Mouse (Mus musculus) heart, postnatal 36 days (tissue): ENCODE measurements at regions not wholly inside any gene's neighbourhood (a gene's known extent, or its start where the extent isn't known, plus 50 kb on each side); places are given as distances from the start of the nearest gene placed in this dataset.

Source experiments
- DNase-seq, 2 experiments: peaks; one replicate each; pipeline ENCODE4 v3.0.0; 2021 to 2022
- intact Hi-C: fragments of 180-260 bp; cut with DNase I; formaldehyde crosslinking; loops from one replicate; pipeline ENCODE4 v1.15.1; 2025

DNA sequence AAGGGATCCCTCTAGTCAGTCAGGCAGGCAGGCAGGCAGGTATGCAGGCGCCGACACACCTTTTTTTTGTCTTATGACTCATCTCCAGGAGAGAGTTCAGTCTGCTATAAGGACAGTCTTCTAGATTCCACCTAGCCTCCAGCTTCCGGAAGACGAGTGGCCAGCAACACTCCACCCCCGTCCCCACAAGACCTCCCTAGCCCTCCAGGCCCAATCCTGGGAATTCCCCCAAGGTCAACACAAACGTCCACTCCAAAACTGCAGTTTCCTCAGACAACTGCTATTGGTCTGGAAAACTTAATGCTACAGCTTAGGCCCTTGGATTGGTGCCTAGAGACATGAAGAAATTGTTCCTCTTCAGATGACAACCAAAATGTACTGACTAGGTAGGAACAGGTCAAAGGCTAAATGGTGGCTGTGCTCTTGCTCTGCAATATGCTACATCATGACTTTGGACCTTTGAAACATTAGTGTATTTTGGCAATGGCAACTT lies 233.3 kb upstream of the Ankrd55 start:
- intact Hi-C loops, result no loop called here
- DNase-seq, result no peak

DNA sequence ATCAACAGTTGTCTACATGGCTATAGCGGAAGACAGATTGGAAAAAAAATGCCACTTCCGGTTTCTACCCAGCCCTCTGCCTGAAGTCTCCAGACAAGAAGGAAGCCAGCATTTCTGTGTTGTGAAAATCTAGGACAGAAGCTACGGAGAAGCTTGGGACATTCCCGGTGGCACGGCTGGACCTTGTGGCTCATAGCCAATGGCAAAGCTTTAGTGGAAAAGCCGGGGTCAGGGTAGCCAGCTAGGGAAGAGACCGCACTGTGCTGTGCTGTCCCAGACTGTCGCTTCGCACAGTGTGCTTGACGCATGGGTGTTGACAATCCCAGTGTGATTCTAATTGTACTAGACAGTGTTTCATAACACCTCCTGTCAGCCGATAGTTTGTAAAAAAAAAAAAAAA lies 230.0 kb upstream of the Ankrd55 start:
- intact Hi-C loops, result no loop called here

DNA sequence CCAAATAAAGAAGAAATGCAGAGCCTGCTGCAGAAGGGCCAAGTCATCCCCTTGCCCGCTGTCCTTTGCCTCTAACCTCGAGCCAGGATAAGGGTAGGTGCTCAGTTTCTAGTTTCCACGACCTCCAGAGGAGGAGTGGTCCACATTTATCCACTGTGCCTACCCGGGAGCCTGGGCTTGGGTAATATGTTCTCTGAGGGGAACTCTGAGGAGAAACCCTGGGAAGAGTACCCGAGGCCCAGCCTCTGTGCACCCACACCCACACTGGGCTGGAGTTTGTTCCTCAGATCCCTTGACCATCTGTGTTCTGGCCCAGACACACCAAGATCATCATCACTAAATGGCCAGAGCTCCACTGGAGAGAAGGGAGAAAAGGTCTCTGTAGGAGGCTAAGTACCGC lies 229.5 kb upstream of the Ankrd55 start:
- no peak for DNase-seq
- intact Hi-C loops, result no loop called here

More for the DNA sequence above, 230.0 kb upstream of the Ankrd55 start:
- no peak for DNase-seq

DNA sequence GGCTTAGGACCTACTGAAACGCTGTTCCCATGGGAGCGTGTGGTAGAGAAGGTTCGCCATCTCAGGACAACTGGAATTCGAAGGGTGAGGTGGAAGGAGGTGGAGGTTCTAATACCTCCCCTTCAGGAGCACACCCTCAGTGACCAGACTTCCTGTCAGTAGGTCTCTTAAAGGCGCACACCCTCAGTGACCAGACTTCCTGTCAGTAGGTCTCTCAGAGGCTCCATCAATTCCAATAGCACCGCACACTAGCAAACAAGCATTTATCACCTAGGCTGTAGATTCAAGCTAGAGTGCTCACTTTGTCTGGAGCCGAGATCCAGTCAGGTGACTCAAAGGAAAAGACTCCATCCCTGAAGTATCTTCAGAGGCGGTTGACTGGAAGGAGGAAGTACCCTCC lies 226.2 kb upstream of the Ankrd55 start:
- intact Hi-C loops, result no loop called here
- no peak for DNase-seq

DNA sequence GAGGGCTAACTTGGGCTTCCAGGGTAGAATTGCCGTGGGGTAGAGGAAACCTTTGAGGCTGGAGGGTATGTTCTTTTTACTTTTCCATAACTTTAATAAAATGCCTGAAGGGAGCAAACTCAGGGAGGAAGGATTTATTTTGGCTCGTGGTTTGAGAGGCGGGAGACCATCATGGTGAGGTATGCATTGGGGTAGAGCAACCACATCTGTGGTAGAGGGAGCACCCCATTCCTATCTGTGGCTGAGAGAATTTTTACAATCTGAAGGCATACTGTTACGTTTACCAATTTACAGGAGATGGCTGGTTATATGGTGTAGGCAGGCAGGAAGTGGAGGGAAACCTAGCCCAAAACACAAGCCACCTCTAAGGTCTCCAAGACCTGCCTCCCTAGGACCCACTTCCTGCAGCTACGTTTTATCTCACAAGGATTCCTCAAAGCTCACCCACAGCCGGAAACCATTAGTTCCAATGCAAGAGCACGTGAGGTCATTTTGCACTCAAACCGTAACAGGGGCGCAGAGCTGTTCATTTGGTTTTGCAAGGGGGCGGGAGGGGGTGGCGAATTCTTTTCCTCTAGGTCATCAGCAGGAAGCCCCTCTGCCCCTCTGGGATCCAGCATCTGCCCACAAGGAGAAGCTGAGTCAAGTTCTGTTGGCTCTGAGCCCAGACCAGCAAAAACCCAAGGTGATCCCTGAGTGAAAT lies 224.7 kb upstream of the Ankrd55 start:
- intact Hi-C loops, result no loop called here
- no peak for DNase-seq

DNA sequence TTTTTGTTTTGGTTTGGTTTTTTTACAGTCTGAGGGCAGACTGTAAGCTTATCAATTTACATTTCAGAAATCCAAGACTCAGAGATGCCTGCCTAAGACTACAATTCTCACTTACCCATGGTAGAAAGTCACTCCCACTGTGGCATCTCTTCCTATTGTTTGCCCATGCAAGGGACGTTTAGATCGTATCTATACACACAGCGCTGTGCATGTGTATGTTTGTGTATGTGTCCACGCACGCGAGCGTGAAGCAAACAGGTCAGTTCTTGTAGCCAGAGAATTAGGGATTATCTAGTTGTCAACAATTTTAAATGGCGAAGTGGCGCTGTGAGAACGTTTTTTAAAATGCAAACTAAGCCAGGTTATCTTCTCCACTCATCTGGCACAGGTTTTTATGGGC lies 223.6 kb upstream of the Ankrd55 start:
- intact Hi-C loops, result no loop called here
- DNase-seq, result no peak

DNA sequence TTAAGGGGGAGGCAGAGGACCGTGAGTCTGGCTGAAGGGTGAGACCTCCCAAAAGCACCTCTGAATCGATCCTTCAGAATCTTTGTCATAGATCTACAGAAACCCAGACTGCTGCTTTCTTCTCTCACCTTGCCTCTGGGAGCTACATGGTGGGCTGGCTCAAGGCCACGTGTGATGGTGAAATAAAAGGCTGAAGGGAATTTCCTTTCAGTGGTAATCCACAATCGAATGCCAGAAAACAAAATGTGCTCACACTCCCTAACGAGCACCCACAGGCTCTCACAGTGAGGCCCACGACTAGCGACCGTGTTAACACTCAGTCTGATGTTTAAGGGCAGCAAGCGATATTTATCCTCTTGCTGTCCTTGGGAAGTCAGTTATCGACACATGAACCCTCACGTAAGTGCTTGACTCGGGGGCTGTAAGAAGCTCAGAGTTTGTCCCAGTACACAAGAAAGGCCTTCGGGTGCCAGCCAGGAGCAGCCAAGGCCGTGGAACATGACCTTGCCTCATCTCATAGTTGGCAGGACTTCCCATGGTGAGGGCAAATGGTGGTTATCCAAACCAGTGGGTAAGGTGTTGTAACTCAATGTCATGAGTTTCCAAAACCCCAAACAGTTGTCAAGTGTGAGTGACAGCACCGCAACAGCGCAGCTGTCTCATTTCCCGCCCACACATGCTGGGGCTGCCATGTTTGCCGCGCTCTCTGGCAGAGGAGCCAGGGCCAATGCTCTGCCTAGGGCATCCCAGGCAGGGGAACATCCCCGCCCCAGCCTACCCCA lies 221.0 kb upstream of the Ankrd55 start:
- no peak for DNase-seq

DNA sequence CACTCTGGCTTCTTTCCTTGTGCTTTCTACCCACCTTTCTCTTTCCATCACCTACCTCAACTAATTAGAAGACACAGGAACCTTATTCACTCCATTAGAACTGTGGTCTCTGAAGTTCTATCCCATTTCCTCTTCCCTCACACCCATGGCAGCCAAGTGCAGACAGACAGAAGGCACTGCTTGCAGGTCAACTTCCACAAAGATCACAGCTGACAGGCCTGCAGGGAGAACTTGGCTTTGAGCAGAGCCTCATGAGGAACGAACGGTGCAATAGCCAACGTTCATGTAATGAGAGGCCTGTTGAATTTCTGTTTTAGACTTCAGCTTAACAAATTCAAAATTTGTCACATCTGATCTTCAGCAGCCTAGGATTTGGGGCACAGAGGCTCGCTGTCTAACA lies 217.5 kb upstream of the Ankrd55 start:
- intact Hi-C loops, result no loop called here
- DNase-seq, result no peak

More for the DNA sequence above, 221.0 kb upstream of the Ankrd55 start:
- intact Hi-C loops, result no loop called here

DNA sequence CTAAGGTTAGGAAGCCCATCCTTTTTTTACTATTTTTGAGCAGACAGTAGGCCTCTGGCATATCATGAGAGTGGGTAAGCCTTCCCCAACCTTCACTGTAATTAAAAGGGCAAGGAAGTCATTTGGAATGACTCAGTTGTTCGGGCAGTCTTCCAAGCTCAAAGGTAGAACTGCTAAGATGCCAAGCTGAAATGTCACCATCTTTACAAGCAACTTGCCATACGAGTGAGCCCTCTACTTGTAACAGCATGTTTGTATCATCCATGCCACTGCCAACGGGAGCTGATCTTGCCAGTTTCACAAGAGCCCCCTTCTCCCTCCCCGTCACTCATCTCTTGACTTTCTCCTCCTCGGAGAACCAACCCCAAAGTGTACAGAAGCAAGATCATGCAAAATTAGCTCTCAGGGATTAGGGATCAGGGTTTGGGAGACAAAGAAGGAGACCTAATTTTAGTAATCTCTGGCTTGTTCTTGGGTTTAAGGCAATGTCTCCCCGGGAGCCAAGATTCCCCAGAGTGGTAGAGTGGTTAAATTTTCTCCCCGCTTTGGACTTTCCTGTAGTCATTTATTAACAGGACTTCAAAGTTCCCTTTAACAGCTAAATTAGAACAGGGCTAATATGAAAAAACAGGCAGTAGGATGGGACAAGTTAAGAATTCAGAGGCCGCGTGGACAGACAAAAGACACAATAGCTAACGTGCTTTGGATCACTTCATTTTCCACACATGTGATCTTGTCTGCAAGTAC lies 216.9 kb upstream of the Ankrd55 start:
- intact Hi-C loops, result no loop called here
- no peak for DNase-seq

DNA sequence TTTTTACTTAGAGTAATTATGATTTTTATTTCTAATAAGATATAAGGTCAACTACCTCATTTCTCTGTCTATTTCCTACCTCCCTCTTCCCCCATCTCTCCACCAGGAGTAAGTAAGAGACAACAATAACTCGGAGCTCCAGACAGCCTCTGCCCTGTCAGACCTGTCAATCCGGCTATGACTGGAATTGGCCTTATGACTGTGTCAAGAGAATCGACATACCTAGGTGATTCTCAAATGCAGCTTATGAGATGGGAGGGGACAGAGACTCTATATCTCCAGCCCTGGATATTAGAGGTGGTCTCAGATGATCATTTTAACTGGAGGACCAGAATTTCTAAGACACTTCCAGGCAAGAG lies 216.3 kb upstream of the Ankrd55 start:
- no peak for DNase-seq
- intact Hi-C loops, result no loop called here

DNA sequence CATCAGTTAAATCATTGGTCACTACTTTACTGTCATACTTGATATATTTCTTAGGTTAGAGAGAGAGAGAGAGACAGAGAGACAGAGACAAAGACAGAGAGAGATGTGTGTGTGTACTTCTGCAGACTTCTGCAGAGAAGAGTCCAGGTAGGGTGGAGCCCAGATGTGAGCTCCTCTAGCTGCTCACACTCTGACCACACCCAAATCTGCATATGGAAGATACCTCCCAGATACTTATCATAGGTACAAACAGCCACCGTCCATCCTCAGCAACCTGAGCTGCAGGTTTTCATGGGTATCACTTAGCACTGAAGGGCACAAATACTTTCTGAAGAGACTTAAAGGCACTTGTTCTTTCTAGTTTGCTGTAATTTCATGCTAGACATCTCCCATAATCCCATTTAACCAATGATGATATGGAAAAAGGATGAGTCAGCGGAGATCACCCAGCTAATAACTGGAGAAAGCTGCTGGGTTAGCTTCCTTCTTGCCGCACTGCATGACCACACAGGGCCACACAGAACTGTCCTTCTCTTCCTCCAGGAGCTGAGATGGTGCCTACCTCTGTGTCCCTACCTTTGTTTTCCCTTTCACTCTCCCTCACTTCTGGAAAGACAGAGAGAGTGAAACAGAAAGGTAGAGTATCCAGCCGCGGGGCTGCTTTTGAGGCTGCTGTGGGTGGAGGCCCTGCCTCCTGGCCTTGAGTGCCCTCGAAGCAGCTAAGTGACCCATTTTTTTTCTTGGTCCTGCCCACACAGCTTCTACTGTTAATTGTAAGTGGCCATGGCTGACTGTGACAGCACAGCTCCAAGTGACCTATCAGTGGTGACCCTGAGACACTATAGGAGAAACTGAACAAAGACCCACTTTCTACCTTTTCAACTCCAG lies 214.5 kb upstream of the Ankrd55 start:
- intact Hi-C loops, result no loop called here

DNA sequence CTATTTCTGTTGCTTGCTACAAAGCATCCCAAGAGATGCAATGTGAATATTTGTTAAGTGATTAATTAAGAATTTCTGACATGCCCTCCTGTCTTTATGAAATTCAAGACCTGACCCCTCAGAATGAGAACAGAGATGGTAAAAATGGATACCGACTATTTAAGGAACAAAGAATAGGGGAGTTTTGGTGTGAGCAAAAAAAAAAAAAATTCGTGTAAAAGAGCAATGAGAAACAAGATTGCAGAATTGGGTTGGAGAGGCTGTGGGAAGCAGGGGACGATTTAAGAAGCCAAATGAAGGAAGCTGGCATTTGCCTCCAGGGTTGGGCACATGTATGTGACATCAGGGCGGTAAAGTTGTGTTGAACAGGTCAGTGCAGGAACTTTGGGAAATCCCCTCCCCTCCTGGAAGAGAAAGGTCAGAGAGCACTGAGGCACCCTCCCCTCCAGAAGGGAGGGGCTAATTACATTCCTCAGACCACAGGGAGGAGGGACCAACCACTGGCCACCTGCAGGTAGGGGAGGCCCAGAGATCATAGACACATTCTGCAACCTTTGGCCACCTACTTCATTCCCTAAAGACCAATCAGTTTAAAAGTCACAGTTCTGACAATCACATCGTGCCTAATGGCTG lies 212.3 kb upstream of the Ankrd55 start:
- no peak for DNase-seq
- intact Hi-C loops, result no loop called here

More for the DNA sequence above, 214.5 kb upstream of the Ankrd55 start:
- DNase-seq, result no peak

DNA sequence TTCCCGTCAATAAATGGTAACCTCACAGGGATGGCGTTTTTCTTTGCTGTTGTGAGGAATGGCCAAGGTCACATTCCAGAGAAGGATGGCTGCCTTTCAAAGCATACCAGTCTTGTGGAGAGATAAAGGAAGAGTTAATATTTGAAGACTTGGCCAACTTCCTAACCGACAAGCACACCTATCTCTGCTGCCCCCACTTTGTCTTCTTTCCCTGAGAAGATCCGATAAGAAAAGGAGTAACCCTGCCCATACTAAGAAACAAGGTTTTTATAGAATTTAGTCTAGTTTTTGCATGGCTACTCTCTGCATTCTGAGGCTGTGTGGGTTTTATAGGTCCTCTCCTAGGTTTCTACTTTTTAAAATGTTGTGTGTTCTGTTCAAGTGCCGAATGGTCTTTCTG lies 210.2 kb upstream of the Ankrd55 start:
- intact Hi-C loops, result no loop called here

DNA sequence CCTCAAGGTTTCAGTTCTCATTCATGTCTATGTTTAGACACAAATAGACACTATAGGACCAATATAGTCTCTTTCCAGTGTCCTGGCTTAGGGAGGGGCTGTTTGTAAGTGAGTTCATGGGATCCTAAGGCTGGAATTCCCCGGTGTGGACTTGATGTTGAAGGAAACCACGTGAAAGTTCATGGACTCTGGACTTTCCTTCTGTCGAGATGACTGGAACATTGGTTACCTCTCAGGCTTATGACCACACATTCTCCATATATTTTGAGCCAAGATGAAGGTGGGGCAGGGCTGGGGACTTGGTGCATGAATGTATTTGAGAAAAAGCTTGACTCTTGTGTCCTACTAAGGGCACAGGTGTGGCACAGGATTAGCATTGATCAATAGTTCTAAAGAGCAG lies 206.3 kb upstream of the Ankrd55 start:
- intact Hi-C loops, result loop anchor here (2.0 to 5.0 kb wide), 3 partner anchors 79 to 295 kb away; partner anchors contain the start of gene Map3k1

More for the DNA sequence above, 210.2 kb upstream of the Ankrd55 start:
- DNase-seq, result no peak

DNA sequence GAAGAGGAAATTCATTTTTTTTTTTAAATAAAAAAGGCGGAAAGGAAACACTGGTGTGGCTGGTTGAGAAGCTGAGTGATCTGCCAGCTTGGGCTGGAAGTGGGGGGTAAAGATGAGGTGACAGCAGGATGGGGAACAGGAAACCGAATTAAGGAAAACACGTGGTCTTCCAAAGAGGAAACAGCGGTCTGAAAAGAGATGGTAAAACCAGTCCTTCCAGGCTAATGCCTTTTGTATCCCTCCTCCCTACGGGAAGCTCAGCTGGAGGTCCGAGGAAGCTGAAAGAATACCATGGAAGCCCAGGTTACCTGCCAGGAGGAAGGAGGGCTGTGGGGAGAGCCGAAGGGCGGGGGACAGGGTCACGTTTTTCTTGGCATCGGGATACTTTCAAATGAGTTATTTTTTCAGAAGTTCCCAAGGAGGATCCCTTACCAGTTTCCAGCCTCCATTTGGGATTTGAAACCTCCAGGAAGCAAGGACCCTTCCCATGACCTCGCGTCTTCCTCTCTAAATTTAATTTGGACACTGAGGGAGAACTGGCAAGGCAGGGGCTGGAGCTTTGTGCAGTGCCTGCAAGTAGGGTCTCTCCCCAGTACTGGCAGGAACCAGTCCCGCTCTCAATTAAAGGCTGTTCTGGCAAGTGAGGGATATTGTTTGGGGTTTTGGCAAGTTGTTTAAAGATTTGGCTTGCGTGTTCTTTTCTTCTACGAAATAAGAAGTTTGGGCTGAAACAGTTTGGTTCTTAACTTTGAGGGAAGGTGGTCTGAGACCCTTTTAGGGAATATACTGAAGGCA lies 203.6 kb upstream of the Ankrd55 start:
- DNase-seq, result peak; percentile 41 to 51
- intact Hi-C loops, result loop anchor here (2.0 to 5.0 kb wide), 6 partner anchors 16 to 297 kb away; partner anchors contain the start of gene Map3k1

More for the DNA sequence above, 206.3 kb upstream of the Ankrd55 start:
- DNase-seq, result no peak

DNA sequence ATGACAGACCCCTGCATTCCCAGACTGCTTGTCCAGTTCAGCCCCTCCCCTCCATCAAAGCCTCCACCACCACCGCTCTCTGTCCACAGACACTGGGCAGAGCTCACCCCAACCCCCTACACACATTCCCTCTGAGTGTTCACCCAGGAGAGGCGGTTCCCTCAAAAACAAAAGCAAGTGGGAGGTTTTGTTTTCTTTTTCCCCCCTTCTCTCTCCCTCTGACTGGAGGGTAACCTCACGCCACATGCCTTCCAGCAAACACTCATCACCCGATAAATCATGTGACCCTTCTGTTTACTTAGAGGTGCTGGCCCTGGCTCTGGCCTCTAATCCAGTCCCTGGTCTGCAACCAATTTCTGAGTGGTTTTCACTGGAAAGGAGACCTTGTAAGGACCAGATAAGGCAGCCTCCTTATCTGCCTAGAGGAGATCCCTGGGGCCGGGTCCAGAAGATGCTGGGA lies 199.9 kb upstream of the Ankrd55 start:
- intact Hi-C loops, result loop anchor here (5.0 kb wide), 1 partner anchor 169 kb away; no protein-coding TSS in a partner anchor
- peak; percentile 53 to 55 for DNase-seq

DNA sequence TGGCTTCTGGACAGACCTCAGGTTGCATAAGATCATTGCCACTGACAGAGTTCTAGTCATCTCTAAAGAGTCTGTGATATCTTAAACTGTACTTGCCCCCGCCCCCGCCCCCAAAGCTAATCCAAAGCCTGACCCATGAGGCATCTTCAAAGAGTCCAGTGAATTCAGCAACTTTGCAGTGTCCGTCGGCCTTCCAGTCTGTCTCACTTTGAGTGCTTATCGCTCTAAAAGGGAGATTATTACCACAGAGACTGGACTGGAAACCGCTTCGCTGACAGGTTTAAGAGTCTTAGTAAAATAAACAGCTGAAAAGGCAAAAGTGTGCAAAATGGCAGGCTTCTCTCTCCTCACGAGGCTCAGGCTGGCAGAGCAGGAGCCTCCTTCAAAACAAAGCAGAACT lies 197.5 kb upstream of the Ankrd55 start:
- DNase-seq, result no peak
- intact Hi-C loops, result no loop called here

DNA sequence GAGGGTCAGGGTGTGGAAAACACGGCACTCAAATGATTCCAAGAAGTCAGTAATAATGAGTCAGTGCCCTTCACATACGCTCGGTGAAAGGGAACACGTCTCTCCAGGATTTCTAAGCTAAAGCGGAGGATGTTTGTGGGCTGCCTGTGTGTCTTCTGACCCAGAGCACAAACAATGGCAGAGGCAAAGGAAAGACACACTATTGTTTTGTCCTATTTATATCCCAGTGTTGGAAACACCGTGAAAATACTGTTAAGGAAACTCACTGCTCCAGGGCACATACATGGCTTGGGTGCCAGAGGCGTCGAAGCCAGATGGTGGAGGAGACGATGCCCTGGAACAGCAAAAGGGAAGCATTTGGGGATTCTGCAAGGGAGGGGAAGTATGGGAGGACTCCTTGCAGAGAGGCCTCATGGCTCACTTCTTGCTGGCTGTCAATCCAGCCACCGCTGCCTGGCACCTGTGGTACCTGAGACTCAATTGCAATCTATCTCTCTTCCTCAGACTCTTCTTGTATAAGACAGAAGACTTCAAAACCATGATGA lies 192.6 kb upstream of the Ankrd55 start:
- intact Hi-C loops, result loop anchor here (5.0 kb wide), 2 partner anchors 67 to 93 kb away; no protein-coding TSS in a partner anchor
- no peak for DNase-seq
